In the genomic region with DNA sequence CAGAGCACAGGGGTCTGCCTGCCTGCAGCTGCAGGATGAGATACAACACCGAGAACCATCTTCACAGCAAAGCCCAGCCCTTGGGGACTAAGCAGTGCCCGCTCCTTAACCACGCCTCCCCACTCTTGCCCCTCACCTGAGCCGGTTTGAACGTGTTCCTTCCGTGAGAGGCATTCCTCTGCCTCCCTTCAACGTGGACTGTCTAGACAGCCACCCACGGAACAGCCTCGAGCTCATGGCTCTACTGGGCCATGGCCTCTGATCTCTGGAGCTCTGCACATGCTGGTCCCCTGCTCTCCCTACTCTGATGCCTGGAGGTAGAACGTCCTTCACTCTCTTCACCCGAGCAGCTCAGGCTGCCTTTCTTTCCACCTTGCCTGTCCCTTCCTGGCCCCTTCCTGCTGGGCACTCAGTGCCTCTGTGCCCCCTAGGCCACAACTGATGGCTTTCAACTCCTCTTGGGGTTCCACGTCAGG, we compare ENCODE assay signal across 7 mouse cellular contexts. TPM values are rescaled to one million over a fixed set of nuclear protein-coding genes. Genes with fewer than 3 reads are reported as not detected.
DNase-seq lines count a peak whose midpoint lies in the region; ATAC-seq and TF ChIP-seq lines count a peak whose summit lies in the region.

Cyb561 (minus strand) TSS at position 426 of the 476 bp plus-strand sequence.

- H3K4me3 ChIP-seq in C2C12 (ENCODE audit: insufficient read depth, poor library complexity, severe bottlenecking): no peak within 1 kb of the TSS
- H3K4me3 ChIP-seq in forebrain, embryonic 13.5 days: no peak within 1 kb of the TSS

- H3K27me3 ChIP-seq in C2C12 (ENCODE audit: control insufficient read depth, insufficient read depth, insufficient read length): no peaks in the 10 kb centered on the region
- no peaks in the 10 kb centered on the region for H3K27me3 ChIP-seq in forebrain, embryonic 13.5 days

- H3K4me2 ChIP-seq in forebrain, embryonic 13.5 days: no peak within 1 kb of the TSS

- no peak for ATAC-seq in forebrain, embryonic 13.5 days

- WGBS in forebrain, embryonic 13.5 days: 79% methylated on average over 12 of the region's 12 CpGs

- TF ChIP-seq CTCF in C2C12 (IDR thresholded peaks at IDR 0.05; ENCODE audit: control insufficient read depth, insufficient read depth, insufficient read length): no peak

- peak within 1 kb of the TSS; percentile 6 for H3ac ChIP-seq in C2C12 (ENCODE audit: control insufficient read depth, insufficient read length, low read depth)

- no peak within 1 kb of the TSS for H3K27ac ChIP-seq in forebrain, embryonic 13.5 days

- peak; percentile 45 for DNase-seq in ES-CJ7 (ENCODE audit: low read depth, low spot score)
- DNase-seq in left cerebral cortex, postnatal 4 days: no peak
- no peak for DNase-seq in cerebellum, adult 11 months
- no peak for DNase-seq in gastrocnemius, postnatal 25 days
- DNase-seq in right cerebral cortex, postnatal 25 days: no peak

- no peaks in the 10 kb centered on the region for H3K79me2 ChIP-seq in C2C12 (ENCODE audit: control insufficient read depth, insufficient read depth)

- H3K79me3 ChIP-seq in C2C12 (ENCODE audit: low read depth): no peaks in the 10 kb centered on the region

- no peaks in the 10 kb centered on the region for H3K36me3 ChIP-seq in C2C12 (ENCODE audit: control insufficient read depth, insufficient read depth)
- no peaks in the 10 kb centered on the region for H3K36me3 ChIP-seq in forebrain, embryonic 13.5 days (ENCODE audit: poor library complexity, severe bottlenecking)

- intact Hi-C loops in left cerebral cortex, postnatal 4 days (cut with DNase I): no loop called here

- H3K4me1 ChIP-seq in forebrain, embryonic 13.5 days: no peaks in the 10 kb centered on the region

- H3K9me3 ChIP-seq in forebrain, embryonic 13.5 days (replicated peaks): no peaks in the 10 kb centered on the region

- H3K9ac ChIP-seq in forebrain, embryonic 13.5 days: no peak within 1 kb of the TSS

TF ChIP-seq in C2C12, 6 proteins besides CTCF, POLR2A, EP300 and RAD21:
- TF ChIP-seq MYOG (IDR thresholded peaks at IDR 0.05; ENCODE audit: control insufficient read depth, extremely low read depth, insufficient read length): no peak
- no peak for TF ChIP-seq USF1 (IDR thresholded peaks at IDR 0.05; ENCODE audit: low read depth)
- no peak for TF ChIP-seq FOSL1 (IDR thresholded peaks at IDR 0.05; ENCODE audit: insufficient read depth, low read length, poor library complexity, severe bottlenecking)
- no peak for TF ChIP-seq MAX (IDR thresholded peaks at IDR 0.05)
- TF ChIP-seq CEBPB (IDR thresholded peaks at IDR 0.05; ENCODE audit: low read depth): no peak
- no peak for TF ChIP-seq MYOD1 (IDR thresholded peaks at IDR 0.05; ENCODE audit: control insufficient read depth, insufficient read length, low read depth)

RNA-seq across cellular contexts. Expression of gene Cyb561, which starts in this region (rescaled TPM):
- polyA plus RNA-seq in C2C12 (2012; fragmentation: generic; extraction: Trizol): 2.7 TPM
- 17.2 and 21.4 TPM in 2 replicates for polyA plus RNA-seq in forebrain, embryonic 13.5 days (2015; fragmentation: Nextera tagmentation; extraction: Ambion mirVana)
- total RNA-seq in left cerebral cortex, postnatal 4 days (2021): 10 to 100 TPM; 36.6 to 38.9 TPM
- total RNA-seq in gastrocnemius, postnatal 25 days (2021): 1 to 10 TPM; 4.2 to 6.6 TPM

Comparison
In these comparisons a context has a peak if more than half of its experiments do, and no peak if none do; other contexts are left out.
1. RNA of gene Cyb561 (total RNA-seq): 36.6 to 38.9 TPM in left cerebral cortex, postnatal 4 days; 4.2 to 6.6 TPM in gastrocnemius, postnatal 25 days; every median in the first group is over 4 times any median in the second.